Mouse (Mus musculus) hindbrain, embryonic 13.5 days (tissue): ENCODE results near the gene Kdm6b. TPM values are rescaled to one million over a fixed set of nuclear protein-coding genes. Genes with fewer than 3 reads are reported as not detected.
A peak's percentile ranks its signal among the peaks of the same experiment; 100 is the strongest.

Experiments
- ATAC-seq: fragments of 200-750 bp; cut with Nextera tagmentation; 2 replicates; pipeline ENCODE4 v1.8.0; 2017; ENCODE audit warnings: moderate TSS enrichment; ENCODE audit not compliant: low FRiP score
- H3K27ac ChIP-seq: fragments of 300-500 bp; sonication (generic); 2 replicates; pipeline ENCODE4 v1.5.1; 2015; ENCODE audit warnings: inconsistent platforms, mild to moderate bottlenecking, moderate library complexity
- H3K27me3 ChIP-seq: fragments of 300-500 bp; sonication (generic); 2 replicates; pipeline ENCODE4 v1.6.1; 2015; ENCODE audit warnings: mild to moderate bottlenecking, inconsistent platforms
- H3K36me3 ChIP-seq: fragments of 300-500 bp; sonication (generic); 2 replicates; pipeline ENCODE4 v1.6.1; 2015; ENCODE audit warnings: mild to moderate bottlenecking, inconsistent platforms
- H3K4me1 ChIP-seq: fragments of 300-500 bp; sonication (generic); replicated peaks from 2 replicates; pipeline ENCODE4 v1.6.1; 2015; ENCODE audit warnings: inconsistent platforms
- H3K4me2 ChIP-seq: fragments of 300-500 bp; sonication (generic); 2 replicates; pipeline ENCODE4 v1.6.1; 2015; ENCODE audit warnings: inconsistent platforms, mild to moderate bottlenecking, moderate library complexity
- H3K4me3 ChIP-seq: fragments of 300-500 bp; sonication (generic); 2 replicates; pipeline ENCODE4 v1.5.1; 2015; ENCODE audit warnings: mild to moderate bottlenecking, inconsistent platforms
- H3K9ac ChIP-seq: fragments of 300-500 bp; sonication (generic); 2 replicates; pipeline ENCODE4 v1.6.1; 2015; ENCODE audit warnings: mild to moderate bottlenecking, inconsistent platforms
- H3K9me3 ChIP-seq: fragments of 300-500 bp; sonication (generic); 2 replicates; pipeline ENCODE4 v1.6.1; 2016; ENCODE audit warnings: inconsistent platforms
- WGBS: fragments of 180-500 bp; shearing (Covaris S2); methylation state at CpG from one replicate; pipeline ENCODE4 v1.1.7; 2015; 5-methylcytosine and 5-hydroxymethylcytosine counted together
- polyA plus RNA-seq: library from polyadenylated mRNA; unstranded; fragments of >200 nt; fragmentation: Nextera tagmentation; extraction: Ambion mirVana; gene quantifications from 2 replicates; pipeline ENCODE4 v1.2.1, GENCODE M21; 2015

Kdm6b gene
- polyA plus RNA-seq, 1 experiment from 2014 or later, result 50.6 TPM

DNA sequence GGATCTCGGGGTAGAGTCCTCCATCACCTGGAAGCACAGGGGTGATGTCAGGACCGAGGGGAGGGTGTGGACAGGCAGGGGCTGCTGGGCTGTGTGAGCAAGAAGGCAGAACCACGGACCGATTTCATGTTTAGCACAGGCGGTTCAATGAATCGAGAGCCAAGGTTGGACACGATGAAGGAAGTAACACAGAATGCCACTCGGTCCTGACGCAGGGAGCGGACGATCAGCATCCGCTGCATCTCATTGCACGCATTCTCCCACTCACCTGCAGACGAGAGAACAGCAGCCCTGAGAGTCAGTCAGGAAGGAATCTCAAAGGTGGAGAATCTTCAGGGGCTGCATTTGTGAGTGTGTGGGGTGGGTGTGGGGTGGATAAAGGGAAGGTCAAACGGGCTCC is 17.2 kb upstream of the Kdm6b start:
- H3K27me3 ChIP-seq, result peaks cover 2% of the 10 kb centered on the region; the same call in 1 of the 2 replicates
- no peak overlapping the region for H3K4me3 ChIP-seq
- WGBS, result 92% methylated on average over 15 of the region's 15 CpGs
- H3K4me1 ChIP-seq, result 0 out of 2 replicates have a peak, but pooled peaks cover 7% of the 10 kb centered on the region
- H3K36me3 ChIP-seq, result no peaks in the 10 kb centered on the region
- no peaks in the 10 kb centered on the region for H3K9me3 ChIP-seq
- H3K9ac ChIP-seq, result no peak overlapping the region
- no peak for ATAC-seq
- H3K27ac ChIP-seq, result no peak overlapping the region
- no peak overlapping the region for H3K4me2 ChIP-seq

DNA sequence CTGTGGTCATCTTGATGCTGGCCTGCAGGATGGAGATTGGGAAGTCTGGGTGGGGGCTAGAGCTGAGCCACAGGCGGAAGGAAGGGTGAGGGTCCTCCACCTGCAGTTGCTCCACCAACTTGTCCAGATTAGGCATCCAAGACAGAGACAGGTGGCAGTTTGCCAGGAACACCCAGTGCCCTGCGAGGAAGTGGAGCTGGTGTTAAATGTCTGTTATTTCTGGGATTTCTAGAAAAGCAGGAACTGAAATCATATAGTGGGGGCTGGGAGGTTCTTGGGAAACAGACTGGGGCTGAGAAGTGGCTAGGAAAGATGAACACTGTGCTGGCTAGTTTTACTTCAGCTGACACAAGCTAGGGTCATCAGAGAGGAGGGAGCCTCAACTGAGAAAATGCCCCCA is 15.8 kb upstream of the Kdm6b start:
- Histone ChIP-seq H3K4me2 (no peak overlapping the region), H3K9ac (no peak overlapping the region), H3K27me3 (peaks cover 2% of the 10 kb centered on the region; the same call in 1 of the 2 replicates), H3K36me3 (no peaks in the 10 kb centered on the region), H3K4me1 (0 out of 2 replicates have a peak, but pooled peaks cover 7% of the 10 kb centered on the region), H3K4me3 (no peak overlapping the region), H3K9me3 (no peaks in the 10 kb centered on the region), H3K27ac (no peak overlapping the region)
- ATAC-seq, result no peak
- WGBS, result 62% methylated on average over 2 of the region's 2 CpGs

DNA sequence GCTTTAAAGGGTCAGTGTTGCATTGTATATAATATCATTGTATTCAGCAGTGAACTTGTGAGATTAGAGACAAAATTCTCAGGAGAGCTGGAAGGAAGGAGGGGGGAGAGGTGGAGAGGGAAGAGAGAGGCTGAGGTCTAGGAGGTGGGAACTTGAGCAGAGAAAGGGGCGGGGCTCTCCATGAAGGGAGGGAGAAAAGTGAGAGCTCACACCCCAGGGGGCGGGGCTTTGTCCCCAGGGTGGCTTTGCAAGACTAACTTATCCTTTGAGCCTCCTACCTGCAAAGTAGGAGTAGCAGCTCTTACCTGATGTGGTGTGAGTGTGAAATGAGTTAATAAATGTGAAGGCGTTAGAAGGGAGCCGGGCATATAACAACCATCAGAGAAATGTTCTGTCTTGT is 15.3 kb upstream of the Kdm6b start:
- no peak overlapping the region for H3K4me3 ChIP-seq
- peaks cover 7% of the 10 kb centered on the region; the same call in 1 of the 2 replicates for H3K27me3 ChIP-seq
- no peak for ATAC-seq
- no peak overlapping the region for H3K9ac ChIP-seq
- no peaks in the 10 kb centered on the region for H3K36me3 ChIP-seq
- H3K27ac ChIP-seq, result no peak overlapping the region
- H3K4me1 ChIP-seq, result 0 out of 2 replicates have a peak, but pooled peaks cover 7% of the 10 kb centered on the region
- WGBS, result 31% methylated on average over 4 of the region's 4 CpGs
- no peak overlapping the region for H3K4me2 ChIP-seq
- no peaks in the 10 kb centered on the region for H3K9me3 ChIP-seq

DNA sequence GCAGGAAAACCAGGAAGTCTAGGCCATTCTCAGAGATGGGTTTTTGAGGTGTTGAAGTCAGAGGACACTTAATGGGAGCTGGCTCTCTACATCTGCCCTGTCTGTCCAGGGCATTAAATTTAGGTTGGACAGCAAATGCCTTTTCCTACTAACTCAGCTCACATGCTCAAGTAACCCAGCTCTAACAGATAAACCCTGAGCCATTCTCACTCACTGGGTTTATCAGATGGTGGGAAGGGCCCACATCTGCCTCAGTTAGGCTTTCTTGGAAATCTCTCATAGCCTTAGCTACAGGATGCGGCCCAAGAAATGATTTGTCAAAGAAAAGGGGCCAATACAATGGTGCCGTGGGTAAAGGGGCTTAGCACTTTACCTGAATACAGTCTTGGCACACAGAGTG is 12.8 kb upstream of the Kdm6b start:
- ATAC-seq, result no peak
- Histone ChIP-seq H3K9ac (no peak overlapping the region), H3K27me3 (peaks cover 27% of the 10 kb centered on the region)

DNA sequence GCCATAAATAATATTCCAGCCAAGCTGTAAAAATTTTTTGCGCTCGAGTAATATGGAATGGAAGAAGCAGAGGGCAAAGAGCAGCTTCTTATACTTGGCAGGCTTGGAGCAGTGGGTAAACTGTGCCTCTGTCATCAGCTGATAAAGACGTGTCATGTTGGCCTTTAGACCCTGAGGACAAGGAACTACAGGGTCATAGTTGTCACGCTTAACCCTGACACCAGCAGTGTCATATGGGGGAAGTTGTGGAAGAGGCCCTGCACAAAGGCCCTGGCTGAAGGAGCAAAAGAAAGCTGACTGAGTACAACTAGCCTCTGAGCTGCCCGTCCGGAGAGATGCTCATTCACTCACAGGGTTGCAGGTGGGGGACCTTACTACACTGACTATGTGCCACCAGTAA is 10.4 kb upstream of the Kdm6b start:
- 77% methylated on average over 6 of the region's 6 CpGs for WGBS
- Histone ChIP-seq H3K36me3 (no peaks in the 10 kb centered on the region), H3K9me3 (no peaks in the 10 kb centered on the region), H3K4me1 (peaks cover 27% of the 10 kb centered on the region), H3K9ac (no peak overlapping the region), H3K4me3 (no peak overlapping the region), H3K27me3 (peaks cover 43% of the 10 kb centered on the region), H3K4me2 (no peak overlapping the region), H3K27ac (no peak overlapping the region)
- no peak for ATAC-seq

More for the DNA sequence above, 12.8 kb upstream of the Kdm6b start:
- H3K36me3 ChIP-seq, result no peaks in the 10 kb centered on the region
- H3K4me2 ChIP-seq, result no peak overlapping the region
- 88% methylated on average over 2 of the region's 2 CpGs for WGBS
- H3K4me1 ChIP-seq, result 0 out of 2 replicates have a peak, but pooled peaks cover 5% of the 10 kb centered on the region
- no peak overlapping the region for H3K4me3 ChIP-seq
- no peak overlapping the region for H3K27ac ChIP-seq
- H3K9me3 ChIP-seq, result no peaks in the 10 kb centered on the region

DNA sequence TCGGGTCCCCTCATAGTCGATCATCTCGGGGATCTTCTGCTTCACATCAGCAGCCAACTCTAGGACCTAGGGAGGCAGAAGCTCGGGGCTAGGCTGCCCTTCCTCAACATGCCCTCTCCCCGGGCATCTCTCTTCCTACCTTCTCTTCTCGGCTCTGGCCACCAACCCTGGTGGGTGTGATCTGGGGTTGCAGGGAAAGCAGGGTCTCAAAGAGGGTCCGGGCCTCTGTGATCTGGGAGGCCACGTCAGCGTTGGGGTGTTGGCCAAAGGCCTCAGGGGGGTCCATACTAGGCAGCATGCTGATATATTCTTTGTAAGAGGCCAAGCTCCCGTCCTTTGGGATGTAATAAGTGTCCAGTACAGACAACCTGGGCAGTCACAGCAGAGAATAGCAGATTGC is 9.4 kb upstream of the Kdm6b start:
- Histone ChIP-seq H3K4me2 (no peak overlapping the region), H3K36me3 (no peaks in the 10 kb centered on the region), H3K9ac (no peak overlapping the region), H3K4me3 (no peak overlapping the region), H3K9me3 (no peaks in the 10 kb centered on the region), H3K4me1 (peaks cover 35% of the 10 kb centered on the region), H3K27me3 (peaks cover 43% of the 10 kb centered on the region), H3K27ac (no peak overlapping the region)
- 89% methylated on average over 10 of the region's 10 CpGs for WGBS
- no peak for ATAC-seq

DNA sequence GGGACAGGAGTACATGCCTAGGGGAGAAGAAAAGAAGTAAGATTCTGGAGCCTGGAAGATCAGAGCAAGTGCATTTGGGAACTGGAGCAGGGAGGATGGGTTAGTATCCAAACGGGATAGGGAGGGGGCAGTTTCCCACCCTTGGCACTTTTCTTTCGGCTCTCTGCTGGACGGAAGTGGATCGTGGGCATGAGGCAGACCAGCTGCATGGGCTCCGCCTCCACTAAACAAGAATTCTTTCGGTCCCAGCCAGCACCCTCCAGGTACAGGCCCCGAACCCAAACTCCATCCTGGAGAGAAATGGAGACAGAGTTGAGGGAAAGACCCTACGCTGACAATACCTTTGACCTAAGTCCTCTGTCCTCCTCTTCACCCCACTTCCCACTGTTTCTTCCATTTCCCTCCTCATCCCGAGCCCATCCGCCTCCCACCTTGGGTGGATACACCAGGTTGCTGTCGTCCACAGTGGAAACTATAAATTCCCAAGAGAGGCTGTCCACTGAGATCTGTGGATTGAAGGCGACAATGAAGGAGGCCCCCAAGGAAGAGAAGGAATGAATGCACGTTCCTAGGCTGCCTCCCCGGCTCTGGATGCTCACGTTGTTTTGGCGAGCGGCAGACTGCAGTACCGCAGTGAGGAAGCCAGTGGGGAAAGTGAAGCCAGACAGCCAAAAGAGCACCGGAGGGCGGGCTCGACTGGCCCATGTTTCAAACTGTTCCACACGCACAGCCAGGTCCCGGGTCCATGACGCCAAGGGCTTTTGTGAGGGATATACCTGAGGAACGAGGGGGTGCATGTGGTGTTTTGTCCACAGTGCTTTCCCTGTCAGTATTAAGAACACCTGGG is 7.9 kb upstream of the Kdm6b start:
- peaks cover 49% of the 10 kb centered on the region for H3K4me1 ChIP-seq
- 12% methylated on average over 25 of the region's 25 CpGs for WGBS
- no peak overlapping the region for H3K4me3 ChIP-seq
- H3K9ac ChIP-seq, result peak overlapping the region; percentile 53; the same call in 1 of the 2 replicates
- ATAC-seq, result no peak
- peak overlapping the region; percentile 97 for H3K4me2 ChIP-seq
- H3K36me3 ChIP-seq, result no peaks in the 10 kb centered on the region
- H3K27ac ChIP-seq, result no peak overlapping the region
- H3K27me3 ChIP-seq, result peaks cover 41% of the 10 kb centered on the region
- no peaks in the 10 kb centered on the region for H3K9me3 ChIP-seq

DNA sequence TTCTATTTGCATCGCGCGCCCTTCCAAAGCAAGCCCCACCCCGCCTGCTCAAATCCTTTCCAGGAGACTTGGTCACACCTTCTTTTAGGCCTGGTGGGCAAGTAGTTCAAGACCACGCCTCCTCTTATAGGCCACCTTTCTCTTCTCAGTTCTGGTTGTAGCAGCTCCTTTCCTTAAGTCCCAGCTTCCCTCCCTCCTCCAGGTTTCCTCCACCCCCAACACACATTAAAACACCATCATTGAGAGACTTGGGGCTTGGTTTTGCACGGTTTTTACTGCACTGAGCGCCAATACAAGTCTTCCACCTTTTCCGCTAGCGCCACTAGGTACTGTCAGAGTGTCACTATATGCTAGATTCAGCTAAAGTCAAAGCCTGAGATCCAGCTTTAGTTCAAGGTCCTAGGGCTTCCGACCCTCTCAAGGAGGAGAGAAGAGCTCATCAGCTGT is 7.1 kb upstream of the Kdm6b start:
- H3K9ac ChIP-seq, result peak overlapping the region; percentile 58
- ATAC-seq, result no peak
- H3K4me3 ChIP-seq, result peak overlapping the region; percentile 83
- no peaks in the 10 kb centered on the region for H3K9me3 ChIP-seq
- H3K36me3 ChIP-seq, result no peaks in the 10 kb centered on the region
- H3K4me1 ChIP-seq, result peaks cover 49% of the 10 kb centered on the region
- H3K27ac ChIP-seq, result no peak overlapping the region
- H3K4me2 ChIP-seq, result peak overlapping the region; percentile 97
- H3K27me3 ChIP-seq, result peaks cover 41% of the 10 kb centered on the region
- 8% methylated on average over 10 of the region's 10 CpGs for WGBS

DNA sequence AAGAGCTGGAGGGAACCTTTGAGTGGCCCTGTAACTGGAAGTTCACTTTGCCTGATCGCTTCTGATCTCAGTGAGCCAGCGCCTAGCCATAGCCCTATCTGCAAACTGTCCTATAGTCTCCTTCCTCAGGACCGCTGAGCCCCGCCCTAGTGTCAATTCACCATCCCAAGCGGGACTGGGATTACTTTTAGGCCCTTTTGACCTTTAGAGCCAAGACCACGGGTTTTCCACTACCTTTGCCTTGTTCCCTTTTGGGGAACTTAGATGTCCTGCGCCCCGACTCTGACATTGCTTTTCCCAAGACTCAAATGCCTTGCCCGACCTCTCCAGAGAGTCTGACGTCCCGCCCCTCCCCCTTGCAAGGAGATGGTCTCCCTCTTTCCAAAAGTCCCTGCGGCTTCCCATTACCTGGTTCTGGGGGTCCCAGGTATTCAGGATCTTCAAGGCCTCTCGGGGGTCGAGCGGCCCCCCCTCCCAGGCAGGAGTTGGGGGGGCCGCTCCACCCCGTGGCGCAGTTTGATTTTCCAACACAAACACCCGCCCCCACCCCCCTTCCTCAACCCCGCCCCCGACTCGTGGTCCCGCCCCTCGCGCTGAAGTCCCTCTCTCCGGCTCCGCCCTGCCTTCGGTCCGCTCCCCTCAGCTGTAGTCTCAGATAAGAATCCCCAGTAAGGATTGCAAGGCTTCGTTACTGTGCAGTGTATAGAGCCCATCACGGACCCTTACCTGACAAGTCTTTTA is 6.5 kb upstream of the Kdm6b start:
- H3K9ac ChIP-seq, result peak overlapping the region; percentile 58
- H3K4me1 ChIP-seq, result peaks cover 51% of the 10 kb centered on the region
- no peaks in the 10 kb centered on the region for H3K36me3 ChIP-seq
- WGBS, result under 1% methylated on average over 30 of the region's 31 CpGs
- no peak for ATAC-seq
- H3K4me2 ChIP-seq, result peak overlapping the region; percentile 97
- peaks cover 41% of the 10 kb centered on the region for H3K27me3 ChIP-seq
- peak overlapping the region; percentile 83 for H3K4me3 ChIP-seq
- H3K9me3 ChIP-seq, result no peaks in the 10 kb centered on the region
- H3K27ac ChIP-seq, result peak overlapping the region; percentile 100

DNA sequence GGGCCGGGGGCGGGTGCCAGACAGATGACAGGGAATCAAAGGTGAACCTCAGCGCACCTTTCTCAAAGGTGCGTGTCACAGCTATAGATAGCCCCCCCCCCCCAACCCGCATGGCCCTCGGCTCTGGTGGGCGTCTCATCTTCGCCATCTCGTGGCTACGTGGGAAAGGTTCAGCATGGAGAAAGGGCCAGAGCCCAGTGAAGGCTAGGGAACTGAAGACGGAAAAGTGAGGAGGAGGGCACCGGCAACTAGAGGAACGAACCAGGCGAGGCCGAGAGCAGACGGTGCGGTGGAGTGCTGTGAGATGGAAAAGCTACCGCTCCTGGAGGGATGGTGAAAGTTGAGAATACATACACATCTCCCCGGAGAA is 6.0 kb upstream of the Kdm6b start:
- Histone ChIP-seq H3K27me3 (peaks cover 41% of the 10 kb centered on the region), H3K9ac (peak overlapping the region; percentile 58), H3K4me2 (peak overlapping the region; percentile 97), H3K36me3 (no peaks in the 10 kb centered on the region), H3K9me3 (no peaks in the 10 kb centered on the region), H3K4me1 (peaks cover 56% of the 10 kb centered on the region), H3K4me3 (peak overlapping the region; percentile 83), H3K27ac (peak overlapping the region; percentile 100)
- 0 out of 2 replicates have a peak, but pooled peaks have one; percentile 4 for ATAC-seq
- WGBS, result under 1% methylated on average over 19 of the region's 19 CpGs

DNA sequence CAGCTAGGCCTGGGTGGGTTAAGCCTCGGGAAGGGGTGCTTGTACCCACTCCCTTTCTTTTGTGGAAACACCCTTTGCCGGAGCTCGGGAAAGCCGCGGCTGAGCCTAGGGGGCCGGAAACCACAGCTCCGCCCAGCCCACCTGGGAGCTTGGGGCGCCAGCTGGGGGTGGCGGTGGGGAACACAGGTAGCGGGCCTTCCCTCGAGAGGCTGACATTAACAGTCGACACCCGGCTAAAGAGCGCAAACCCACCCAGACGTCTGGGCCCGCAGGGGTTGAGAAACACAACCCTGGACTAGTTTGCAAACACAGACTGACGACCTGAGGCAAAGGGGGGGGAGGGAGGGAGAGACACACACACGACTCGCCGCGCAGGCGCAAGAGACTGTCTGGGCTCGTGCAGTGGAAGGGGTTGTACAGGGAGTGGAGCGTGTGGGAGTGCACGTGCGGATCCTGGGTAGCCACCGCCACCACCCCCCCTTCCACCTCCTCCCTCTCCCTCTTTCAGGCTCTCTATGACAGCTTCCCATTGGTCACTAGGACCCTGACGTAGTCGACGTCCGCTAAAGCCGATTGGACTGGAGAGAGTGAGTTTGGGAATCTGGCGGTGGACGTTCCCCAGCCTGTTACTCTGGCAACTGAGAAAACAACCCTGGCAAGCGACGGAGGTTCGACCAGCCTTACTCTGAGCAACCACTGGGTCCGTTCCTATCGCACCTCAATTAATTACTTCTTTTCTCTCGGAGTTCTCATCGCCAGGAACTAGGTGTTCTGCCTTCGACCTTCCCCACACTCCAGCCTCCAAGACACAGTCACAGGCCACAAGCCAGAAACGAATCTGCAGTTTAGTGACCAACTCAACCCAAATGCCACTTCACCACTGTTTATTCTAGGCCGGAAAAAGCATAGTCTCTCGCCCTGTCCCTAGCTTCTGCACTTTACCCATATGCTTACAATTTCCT is 5.3 kb upstream of the Kdm6b start:
- Histone ChIP-seq H3K9ac (peak overlapping the region; percentile 76), H3K4me1 (peaks cover 63% of the 10 kb centered on the region), H3K9me3 (no peaks in the 10 kb centered on the region), H3K4me3 (peak overlapping the region; percentile 83), H3K36me3 (no peaks in the 10 kb centered on the region), H3K27me3 (peaks cover 36% of the 10 kb centered on the region), H3K27ac (peak overlapping the region; percentile 100), H3K4me2 (peak overlapping the region; percentile 97)
- under 1% methylated on average over 45 of the region's 45 CpGs for WGBS
- ATAC-seq, result peak; percentile 92
